Mouse (Mus musculus) E14TG2a.4 (cell line): Measurements from ENCODE around the gene Cacng7.

Experiments
- CTCF ChIP-seq: conservative IDR thresholded peaks from 2 replicates; pipeline ENCODE4 v1.5.1; 2014; ENCODE audit warnings: low read length
- NANOG ChIP-seq: IDR thresholded peaks from 2 replicates; pipeline ENCODE4 v1.6.1; 2014; ENCODE audit warnings: borderline replicate concordance, low read length, mixed read lengths

DNA sequence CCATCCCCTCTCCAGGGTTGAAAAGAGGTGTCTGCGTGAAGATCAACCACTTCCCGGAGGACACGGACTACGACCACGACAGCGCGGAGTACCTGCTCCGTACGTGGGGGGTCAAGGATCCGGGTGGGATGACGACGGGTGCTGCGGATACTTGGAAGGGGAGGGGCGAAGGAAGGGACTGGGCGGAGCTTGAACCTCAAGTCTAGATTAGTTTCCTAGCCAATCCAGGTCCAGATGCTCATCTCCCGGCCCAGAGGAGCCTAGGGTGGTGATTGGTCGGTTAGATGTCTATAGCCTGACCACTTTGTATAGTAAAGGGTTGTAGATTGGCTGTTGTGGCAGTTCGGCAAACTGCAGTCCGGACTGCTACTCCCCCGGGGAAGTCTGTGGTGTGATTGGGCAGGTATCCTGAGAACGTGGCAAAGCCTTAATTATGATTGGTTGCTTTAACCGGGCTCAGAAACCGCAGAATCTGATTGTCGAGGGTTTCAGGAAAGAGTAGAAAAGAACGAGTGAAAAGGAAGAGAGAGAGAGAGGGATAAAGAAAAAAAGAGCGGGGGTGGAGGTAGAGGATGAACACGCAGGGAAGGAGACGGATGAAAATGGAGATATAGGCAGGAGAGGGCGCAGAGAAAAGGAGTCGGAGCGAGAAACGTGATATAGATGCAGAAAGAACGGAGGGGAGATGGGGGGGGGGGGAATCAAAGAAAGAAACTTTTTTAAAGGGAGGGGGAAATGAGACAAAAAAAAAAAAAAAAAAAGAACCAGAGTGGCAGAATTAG lies 78.6 kb downstream of the Cacng7 start:
- TF ChIP-seq CTCF, result no peak
- TF ChIP-seq NANOG, result no peak; the same call in 1 of the 2 replicates
